Mouse (Mus musculus) adrenal gland, postnatal 36 days (tissue): Measurements from ENCODE around the gene Gm26741. TPM values are rescaled to one million over a fixed set of nuclear protein-coding genes. Genes with fewer than 3 reads are reported as not detected.

ENCODE experiments used
- DNase-seq, 2 experiments: peaks; one replicate each; pipeline ENCODE4 v3.0.0; 2021; ENCODE audit warnings: mixed read lengths in 1 of 2
- total RNA-seq, 2 experiments: library from RNA; stranded (reverse); gene quantifications; 2 replicates each; pipeline ENCODE4 v1.2.3; 2021

Gene Gm26741
- total RNA-seq, 2 experiments from 2014 or later = not detected

GRCm38 (mm10) chr10:52389438-52389837 lies 30.9 kb downstream of the Gm26741 start:
- DNase-seq = no peak

- DNase-seq = no peak
Observed at GRCm38 (mm10) chr10:52391208-52391607, 32.6 kb downstream of the Gm26741 start.

- DNase-seq = no peak
Observed at GRCm38 (mm10) chr10:52396647-52397046, 38.1 kb downstream of the Gm26741 start.

GRCm38 (mm10) chr10:52398715-52399114 lies 40.1 kb downstream of the Gm26741 start:
- DNase-seq = no peak

- no peak for DNase-seq
Observed at GRCm38 (mm10) chr10:52399722-52400121, 41.2 kb downstream of the Gm26741 start.

GRCm38 (mm10) chr10:52405160-52405559 lies 46.6 kb downstream of the Gm26741 start:
- DNase-seq = no peak

- DNase-seq = no peak
Observed at GRCm38 (mm10) chr10:52407526-52407925, 49.0 kb downstream of the Gm26741 start.

Other genes with a start within 250 kb of the Gm26741 start
- gene Ros1, start 163.5 kb upstream of the Gm26741 start, total RNA-seq = under 1 TPM in 1 of 2 experiments, not detected in 1; 0.03 TPM
- 1 to 10 TPM; 4.2 to 4.3 TPM for gene Dcbld1, start 125.1 kb upstream of the Gm26741 start, total RNA-seq
- 10 to 100 TPM; 23.3 to 27.3 TPM for gene Gopc, start 23.4 kb downstream of the Gm26741 start, total RNA-seq
- gene Nepn, start 30.2 kb downstream of the Gm26741 start, total RNA-seq = under 1 TPM; 0.13 to 0.26 TPM
- gene Nus1, start 58.8 kb downstream of the Gm26741 start, total RNA-seq = 10 to 100 TPM; 52.0 to 63.4 TPM